Mouse (Mus musculus): Measurements from ENCODE around the gene Stambpl1. TPM values are rescaled to one million over a fixed set of nuclear protein-coding genes. Genes with fewer than 3 reads are reported as not detected.
A peak's percentile ranks its signal among the peaks of the same experiment; 100 is the strongest.

The Stambpl1 gene
- total RNA-seq (2021): 10 to 100 TPM; 17.4 to 22.5 TPM

DNA sequence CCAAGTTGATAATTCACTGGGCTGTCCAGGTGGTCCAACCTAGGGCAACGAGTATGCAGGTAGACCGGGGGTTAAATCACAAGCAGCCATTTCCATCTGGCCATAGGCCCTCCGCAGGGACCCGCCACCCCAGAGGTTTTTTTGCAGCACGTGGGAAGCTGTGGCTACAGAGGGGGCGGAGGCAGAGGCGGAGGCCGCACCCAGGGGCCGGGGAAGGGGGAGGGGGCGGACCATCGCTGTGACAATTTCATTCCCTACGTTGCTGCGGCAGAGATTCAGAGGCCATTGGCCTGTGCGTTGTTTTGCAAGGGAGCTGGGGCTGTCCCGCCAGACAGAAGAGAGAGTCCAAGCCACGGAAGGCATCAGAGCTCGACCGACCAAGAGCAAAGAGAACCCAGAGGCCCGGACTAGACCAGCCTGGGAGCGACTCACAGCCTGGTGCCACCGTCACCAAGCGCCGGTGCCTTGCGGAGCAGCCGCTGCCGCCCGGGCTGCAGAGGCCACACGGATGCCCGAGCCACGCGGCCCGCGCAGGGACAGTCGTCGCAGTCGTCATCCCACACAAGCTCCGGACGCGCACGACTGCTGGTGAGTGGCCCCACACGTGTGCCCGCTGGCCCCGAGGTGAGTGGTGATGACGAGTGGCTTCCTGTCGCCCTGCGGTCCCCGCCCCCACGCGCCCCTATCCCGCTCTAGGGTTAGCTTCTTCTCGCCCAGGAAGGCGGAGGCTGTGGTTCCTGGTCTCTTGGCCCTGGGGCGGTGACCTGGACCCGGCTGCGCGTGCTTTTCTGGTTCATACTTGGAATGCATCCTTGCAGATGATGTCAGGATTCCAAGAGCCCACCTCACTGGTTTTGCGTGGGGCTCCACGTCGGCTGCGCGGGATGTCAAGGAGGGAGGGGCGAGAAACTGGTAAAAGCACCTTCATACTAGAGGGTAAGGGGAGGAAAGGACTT lies at the start of gene Stambpl1:
Gene Stambpl1 (plus strand): TSS at position 222 of the 956 bp plus-strand sequence.
- intact Hi-C loops (cut with DNase I): no loop called here
- DNase-seq: peak; percentile 67

GRCm38 (mm10) chr19:34148421-34148820 lies 43.6 kb upstream of the Stambpl1 start:
- intact Hi-C loops (cut with DNase I): no loop called here
- DNase-seq: no peak

GRCm38 (mm10) chr19:34151909-34152308 lies 40.1 kb upstream of the Stambpl1 start:
- no peak for DNase-seq
- intact Hi-C loops (cut with DNase I): no loop called here

DNA sequence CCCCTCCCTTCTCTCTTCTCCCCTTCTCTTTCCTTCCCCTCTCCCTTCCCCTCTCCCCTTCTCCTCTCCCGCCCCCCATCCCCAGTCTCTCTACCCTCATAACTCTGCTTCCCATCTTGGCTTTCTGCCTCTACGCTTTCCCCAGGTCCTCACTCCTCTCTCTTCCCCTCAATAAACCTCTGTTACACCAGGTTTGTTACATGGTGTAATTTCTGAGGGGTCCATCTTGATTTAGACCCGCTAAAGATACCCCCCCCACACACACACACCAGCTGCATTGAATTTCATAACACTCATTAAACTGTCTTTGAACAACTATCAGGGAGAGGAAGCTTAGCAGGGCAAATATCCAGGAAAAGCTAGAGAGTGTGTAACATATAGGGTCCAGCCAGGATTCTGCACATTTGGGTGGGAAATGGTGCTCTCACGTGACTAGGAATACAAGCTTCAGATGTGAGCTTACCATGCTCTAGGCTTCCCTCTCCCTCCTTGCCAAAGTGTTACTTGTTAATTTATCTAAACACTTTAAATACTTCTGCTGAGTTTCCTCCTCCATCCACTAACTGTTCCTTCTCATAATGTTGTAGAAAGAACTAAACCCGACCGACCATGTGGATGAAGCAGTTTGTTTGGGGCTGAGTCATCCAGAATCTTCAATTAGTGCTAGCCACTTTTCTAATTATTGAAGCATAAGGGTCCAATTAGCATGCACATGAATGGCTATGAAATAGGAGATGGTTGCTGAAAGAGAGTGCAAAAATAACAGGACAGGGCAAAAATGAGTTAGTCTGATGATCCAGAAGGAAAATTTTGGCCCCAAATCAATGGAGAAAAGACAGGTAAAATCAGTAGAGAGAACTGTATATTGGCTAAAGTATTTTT lies 38.5 kb upstream of the Stambpl1 start:
- no peak for DNase-seq
- intact Hi-C loops (cut with DNase I): no loop called here

DNA sequence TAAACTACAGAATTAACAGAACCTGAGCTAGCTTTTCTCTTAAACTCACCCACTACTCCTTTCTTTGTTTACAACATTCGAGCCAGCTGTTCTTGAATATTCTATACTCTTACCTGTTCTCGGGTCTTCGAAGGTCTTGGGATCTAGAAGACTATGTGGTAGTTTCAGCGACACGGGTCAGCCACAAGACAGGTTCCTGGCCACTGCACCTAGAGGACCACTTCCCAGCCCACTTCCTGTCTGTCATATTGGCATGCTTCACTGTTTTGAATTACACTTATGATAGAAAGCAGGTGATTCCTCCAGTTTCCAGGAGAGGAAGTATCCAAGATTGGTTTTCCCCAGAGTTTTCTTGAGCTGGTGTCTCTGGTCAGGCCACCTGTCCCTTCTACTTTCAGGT lies 29.3 kb upstream of the Stambpl1 start:
- intact Hi-C loops (cut with DNase I): no loop called here
- no peak for DNase-seq

DNA sequence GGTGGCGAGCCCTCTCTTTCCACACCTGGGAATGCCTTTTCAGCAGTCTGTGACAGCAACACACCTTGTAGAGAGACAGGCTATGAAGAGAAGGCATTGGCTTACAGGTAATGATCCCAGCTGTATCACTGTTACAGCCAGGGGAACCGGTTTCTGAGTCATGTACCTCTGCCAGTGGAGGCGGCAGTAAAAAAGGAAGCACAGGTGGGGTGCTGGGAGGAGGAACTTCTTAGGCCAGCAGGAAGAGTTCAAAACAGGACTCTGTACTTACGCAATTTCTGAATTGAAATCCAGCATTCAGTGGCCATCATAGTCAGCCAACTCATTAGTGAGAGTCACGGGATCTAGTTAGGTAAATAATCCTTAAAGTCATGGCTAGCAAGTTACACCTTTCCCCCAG lies 26.1 kb upstream of the Stambpl1 start, which contains the start of gene Ankrd22:
Gene Ankrd22 (minus strand): TSS at position 163 of the 400 bp plus-strand sequence.
- no peak for DNase-seq
- intact Hi-C loops (cut with DNase I): no loop called here

DNA sequence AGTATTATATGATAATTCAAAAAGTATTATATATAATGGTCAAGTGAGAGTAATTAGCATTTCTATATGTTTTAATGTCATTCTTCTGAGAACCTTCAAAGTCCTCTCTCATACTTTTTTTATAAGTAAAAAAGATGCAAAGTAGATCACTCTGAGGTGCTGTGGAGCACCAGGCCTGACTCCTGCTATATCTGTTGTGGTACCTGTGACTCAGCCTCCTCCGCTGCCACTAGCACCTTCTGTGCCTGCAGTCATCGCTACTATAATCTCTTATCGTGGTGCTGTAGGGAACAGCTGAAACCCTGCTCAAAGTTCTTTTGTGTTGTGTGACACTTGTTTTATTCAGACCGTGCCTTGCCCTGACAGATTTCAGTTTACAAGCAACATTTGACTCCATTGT lies 25.6 kb upstream of the Stambpl1 start:
- no peak for DNase-seq
- intact Hi-C loops (cut with DNase I): no loop called here

DNA sequence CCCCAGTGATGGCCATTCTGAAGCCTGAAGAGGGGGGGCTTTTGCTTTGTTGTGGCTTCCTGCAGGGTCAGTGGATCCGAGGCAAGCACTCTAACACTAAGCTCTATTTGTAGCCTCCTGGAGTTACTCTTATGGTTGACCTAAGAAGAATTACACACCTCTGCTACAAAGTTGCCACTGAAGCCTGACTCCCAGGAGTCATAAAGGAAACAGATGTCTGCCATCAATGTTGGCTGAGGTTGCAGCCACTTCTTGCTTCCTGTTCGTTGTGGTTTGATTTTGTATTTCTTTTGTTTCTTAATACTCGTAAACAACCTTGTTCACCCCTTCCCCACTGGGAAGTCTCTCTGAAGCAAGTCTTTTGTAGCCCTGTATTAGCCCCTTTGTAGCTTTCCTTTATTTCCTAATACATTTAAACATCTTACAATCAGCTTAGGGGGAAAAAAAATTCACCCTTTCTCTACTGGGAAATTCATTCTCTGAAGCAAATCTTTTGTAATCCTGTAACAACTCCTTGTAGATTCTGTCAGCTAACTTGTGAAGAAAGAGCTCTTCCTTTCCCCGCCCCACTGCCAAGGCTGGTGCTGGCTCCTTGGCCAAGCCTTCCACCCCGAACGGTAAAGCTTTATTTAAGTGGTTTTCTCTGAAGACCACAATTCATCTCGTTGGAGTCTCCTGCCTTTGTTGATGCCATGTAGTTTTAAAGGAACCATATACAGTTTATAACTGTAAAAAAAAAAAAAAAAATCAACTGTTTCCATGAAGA lies 23.9 kb upstream of the Stambpl1 start:
- DNase-seq: no peak
- intact Hi-C loops (cut with DNase I): no loop called here

DNA sequence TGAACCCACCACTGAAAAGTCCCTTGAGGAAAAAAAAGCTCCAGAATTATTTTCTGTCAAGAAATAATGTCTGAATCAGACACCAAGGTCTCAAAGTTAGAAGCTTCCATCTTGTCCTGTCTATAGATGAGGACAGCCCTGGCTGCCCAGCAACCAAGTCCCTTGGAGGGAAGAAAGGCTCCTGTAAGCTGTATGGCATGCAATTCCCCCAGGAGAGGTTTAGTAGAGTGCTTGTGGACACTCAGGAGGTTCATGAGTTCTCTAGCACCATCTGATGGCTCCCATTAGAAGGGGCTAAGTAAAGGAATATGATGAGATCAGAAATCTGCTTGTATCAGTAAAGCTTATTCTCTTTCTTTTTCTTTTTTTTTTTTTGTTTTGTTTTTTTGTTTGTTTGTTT lies 22.9 kb upstream of the Stambpl1 start:
- DNase-seq: no peak
- intact Hi-C loops (cut with DNase I): no loop called here

GRCm38 (mm10) chr19:34171167-34171566 lies 20.9 kb upstream of the Stambpl1 start:
- no peak for DNase-seq
- intact Hi-C loops (cut with DNase I): no loop called here

GRCm38 (mm10) chr19:34174004-34174403 lies 18.0 kb upstream of the Stambpl1 start:
- DNase-seq: no peak
- intact Hi-C loops (cut with DNase I): no loop called here

DNA sequence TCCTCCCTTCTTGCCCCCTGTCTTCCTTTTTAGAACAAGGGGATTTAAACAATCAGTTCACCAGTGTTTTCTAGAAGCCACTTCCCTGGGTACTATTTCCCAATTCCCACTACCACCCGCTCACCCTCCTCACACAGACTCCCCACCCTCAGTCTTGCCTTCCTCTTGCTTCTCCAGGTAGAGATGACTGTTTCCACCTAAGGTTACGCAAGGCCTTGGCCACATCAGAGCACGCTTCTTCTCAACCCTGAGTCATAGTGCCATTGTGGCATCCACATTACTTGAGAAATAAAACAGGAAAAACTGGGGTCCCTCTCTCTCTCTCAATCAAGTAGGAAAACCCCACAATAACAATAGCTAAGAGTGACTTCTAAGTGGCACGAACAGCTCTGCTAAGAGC lies 12.9 kb upstream of the Stambpl1 start:
- DNase-seq: no peak
- intact Hi-C loops (cut with DNase I): no loop called here

DNA sequence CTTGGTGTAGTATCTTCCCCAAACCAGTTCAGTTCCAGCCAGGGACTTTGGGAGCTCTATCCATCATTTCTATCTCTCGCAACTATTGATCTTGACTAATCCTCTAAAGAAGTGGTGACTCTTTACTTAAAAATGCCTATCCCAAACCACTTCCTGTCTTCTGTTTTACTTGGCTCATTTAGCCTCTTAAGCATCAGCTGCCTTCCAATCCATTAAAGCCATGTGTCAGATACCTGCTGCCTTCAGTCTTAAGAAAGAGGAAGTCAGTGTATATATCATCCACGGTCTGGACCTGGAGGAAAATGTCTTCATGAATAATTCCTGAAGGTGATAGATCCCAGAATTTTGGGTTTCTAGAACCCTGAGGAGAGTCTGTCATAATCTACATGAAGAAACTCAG lies 11.7 kb upstream of the Stambpl1 start:
- DNase-seq: no peak
- intact Hi-C loops (cut with DNase I): no loop called here

DNA sequence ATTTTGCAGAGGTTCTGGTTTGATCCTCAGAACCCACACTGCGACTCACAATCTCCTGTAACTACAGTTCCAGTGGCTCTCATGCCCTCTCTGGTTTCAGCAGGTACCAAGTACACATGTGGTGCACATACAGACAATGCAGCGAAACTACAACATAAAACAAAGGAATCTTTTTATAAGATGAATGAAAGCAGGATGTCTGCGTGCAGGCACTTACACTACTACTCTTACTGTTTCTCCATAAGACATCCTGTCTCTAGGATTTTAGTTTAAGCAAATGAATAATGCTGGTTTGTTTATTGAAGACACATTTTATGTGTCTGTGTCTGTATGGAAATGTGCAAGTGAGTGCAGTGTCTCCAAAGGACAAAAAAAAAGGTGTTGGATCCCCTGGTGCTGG lies 10.8 kb upstream of the Stambpl1 start:
- intact Hi-C loops (cut with DNase I): no loop called here
- no peak for DNase-seq

DNA sequence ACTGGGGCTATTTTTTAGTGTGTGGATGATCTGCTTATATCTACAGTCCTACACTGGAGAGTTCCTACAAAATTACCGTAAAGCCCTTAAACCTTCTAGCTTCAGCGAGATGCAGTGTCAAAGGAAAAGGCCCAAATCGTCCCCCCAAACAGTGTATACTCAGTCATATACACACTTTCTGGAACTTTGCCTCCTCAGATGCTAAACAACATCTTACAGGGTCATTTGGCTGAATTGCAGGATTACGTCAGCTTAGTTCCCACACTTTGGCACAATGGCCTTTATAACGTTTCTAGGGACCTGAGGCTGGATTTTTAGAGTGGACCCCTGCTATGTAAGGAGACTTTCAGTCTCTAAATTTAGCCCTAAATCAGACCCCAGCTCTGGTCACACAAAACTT lies 9.5 kb upstream of the Stambpl1 start:
- intact Hi-C loops (cut with DNase I): no loop called here
- DNase-seq: no peak

DNA sequence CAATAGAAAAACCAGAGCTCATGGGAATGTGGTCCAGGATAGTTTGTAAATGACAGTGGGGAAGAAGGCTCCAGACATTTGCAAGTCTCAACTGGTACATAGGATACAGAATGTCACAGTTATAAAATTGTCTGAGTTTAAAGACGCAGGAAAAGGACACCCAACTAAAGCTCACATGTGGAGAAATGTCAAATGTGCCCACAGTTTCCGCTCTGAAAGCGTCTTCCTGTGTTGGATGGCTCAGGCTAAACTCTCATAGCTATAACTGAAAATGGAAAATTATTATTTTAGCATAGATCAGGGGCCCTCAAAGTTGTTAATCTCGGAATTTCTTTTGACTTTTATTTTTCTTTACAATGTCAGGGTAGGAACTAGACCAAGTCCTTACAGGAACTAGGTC lies 5.2 kb upstream of the Stambpl1 start:
- intact Hi-C loops (cut with DNase I): no loop called here
- no peak for DNase-seq

DNA sequence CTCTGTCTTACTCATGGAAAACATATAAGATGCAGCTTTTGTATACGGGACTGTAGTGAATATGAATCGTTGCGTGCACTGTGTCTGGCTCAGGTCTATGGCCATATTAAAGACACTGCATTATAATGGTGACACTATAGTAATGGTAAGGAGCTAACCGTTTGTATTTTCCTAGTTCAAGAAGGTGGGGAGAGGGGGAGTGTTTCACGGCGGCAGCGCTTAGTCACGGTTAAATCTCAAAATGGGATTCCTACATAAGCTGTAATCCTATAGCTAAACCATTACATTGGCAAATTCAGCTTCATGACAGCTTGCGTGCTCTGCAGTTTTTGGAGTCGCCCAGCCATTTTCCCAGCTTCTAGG lies 403 bp upstream of the Stambpl1 start:
- intact Hi-C loops (cut with DNase I): no loop called here
- DNase-seq: no peak

- intact Hi-C loops (cut with DNase I): no loop called here
- DNase-seq: no peak
These were observed 1.1 kb downstream of the Stambpl1 start for GRCm38 (mm10) chr19:34193149-34193548.

DNA sequence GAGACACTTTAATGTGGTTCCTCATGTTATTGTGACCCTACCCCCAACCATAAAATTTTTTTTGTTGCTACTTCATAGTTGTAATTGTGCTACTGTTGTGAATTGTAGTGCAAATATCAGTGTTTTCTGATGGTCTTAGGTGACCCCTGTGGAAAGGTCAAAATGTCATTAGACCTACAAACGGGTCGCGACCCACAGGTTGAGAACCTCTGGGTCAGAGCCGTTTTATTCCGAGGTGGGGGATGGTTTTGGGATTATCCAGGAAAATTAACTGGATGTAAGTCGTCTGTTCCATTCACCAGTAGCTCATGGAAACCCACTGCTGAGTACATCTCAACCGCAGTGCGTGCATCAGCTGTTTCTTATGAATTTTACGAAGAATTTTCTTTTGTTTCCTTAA lies 1.7 kb downstream of the Stambpl1 start:
- intact Hi-C loops (cut with DNase I): no loop called here
- no peak for DNase-seq

GRCm38 (mm10) chr19:34194132-34194745 lies 2.2 kb downstream of the Stambpl1 start:
- intact Hi-C loops (cut with DNase I): no loop called here
- DNase-seq: no peak

Measured in left cerebral cortex, postnatal 4 days (tissue).